Mouse (Mus musculus): ENCODE measurements around the gene Acot8. TPM values are rescaled to one million over a fixed set of nuclear protein-coding genes. Genes with fewer than 3 reads are reported as not detected.

Gene Acot8
- polyA plus RNA-seq, 1 experiment, result 102 TPM

DNA sequence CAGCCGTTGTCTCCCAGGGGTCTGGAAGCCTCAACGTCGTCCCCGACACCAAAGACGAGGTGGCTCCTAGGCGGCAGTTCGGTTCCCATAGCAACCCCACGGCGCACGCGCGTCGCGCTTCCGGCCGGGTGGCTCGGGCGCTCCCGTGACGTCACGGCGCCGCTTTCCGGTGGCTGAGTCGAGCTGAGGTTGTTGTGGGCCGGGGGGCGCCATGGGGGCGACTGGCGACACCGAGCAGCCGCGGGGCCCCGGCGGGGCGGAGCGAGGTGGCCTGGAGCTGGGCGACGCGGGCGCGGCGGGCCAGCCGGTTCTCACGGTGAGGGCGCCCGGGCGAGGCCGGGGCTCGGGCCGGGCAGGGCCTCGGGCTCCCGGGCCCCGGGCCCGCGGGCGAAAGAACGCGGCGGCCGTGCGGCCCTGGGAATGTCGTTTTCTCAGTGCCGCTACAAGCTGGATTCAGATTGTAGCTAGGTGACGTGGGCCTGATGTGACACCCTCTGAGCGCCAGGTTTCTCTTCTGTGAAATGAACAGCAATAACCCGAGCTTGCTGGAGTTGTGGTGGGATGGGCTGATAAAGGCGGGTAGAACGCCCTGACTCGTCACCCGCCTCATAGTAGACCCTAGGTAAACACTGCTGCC is 58.7 kb downstream of the Acot8 start, which contains the start of the genes Wfdc3 and Dnttip1:
Wfdc3 (minus strand) TSS at position 89 of the 637 bp plus-strand sequence.
Dnttip1 (plus strand) TSS at position 141 of the 637 bp plus-strand sequence.
- TF ChIP-seq POLR2A (IDR thresholded peaks at IDR 0.05; ENCODE audit: low read depth, low read length), result peak; percentile 52
- no peak for TF ChIP-seq CTCF (IDR thresholded peaks at IDR 0.05; ENCODE audit: extremely low read depth, insufficient read length, insufficient replicate concordance, low read depth, low read length)
- Histone ChIP-seq H3K4me3 (ENCODE audit: low read depth, low read length) (peak within 1 kb of the TSS; percentile 78), H3K27me3 (ENCODE audit: control insufficient read depth, insufficient read depth, low read length) (no peaks in the 10 kb centered on the region), H3K27ac (ENCODE audit: insufficient read depth, low read depth, low read length) (peak within 1 kb of the TSS; percentile 30; the same call in 1 of the 2 replicates), H3K36me3 (ENCODE audit: control insufficient read depth, insufficient read depth, low read length) (peaks cover 6% of the 10 kb centered on the region), H3K4me1 (ENCODE audit: control insufficient read depth, insufficient read depth, insufficient read length, low read length) (peaks cover 10% of the 10 kb centered on the region; the same call in 1 of the 2 replicates)
- WGBS, result under 1% methylated on average over 69 of the region's 70 CpGs

DNA sequence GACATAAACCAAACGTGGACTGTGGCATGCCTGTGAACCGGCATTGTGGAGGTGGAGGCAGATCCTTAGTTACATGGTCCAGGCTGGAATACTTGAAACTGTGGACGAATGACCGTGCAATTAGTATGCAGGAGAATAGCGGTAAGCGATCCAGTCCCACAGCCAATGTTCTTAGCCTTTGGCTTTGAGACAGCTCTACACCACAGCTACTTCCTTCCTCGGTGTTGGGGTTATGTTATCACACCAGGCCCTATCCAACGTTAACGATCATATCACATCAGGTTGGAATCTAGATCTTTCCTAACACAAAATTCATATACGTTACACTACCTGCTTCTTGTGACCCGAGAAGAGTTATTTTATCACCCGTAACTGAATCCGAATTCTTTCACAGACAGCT is 59.7 kb downstream of the Acot8 start:
- WGBS, result 51% methylated on average over 13 of the region's 13 CpGs
- no peak overlapping the region for H3K4me3 ChIP-seq (ENCODE audit: low read depth, low read length)
- H3K36me3 ChIP-seq (ENCODE audit: control insufficient read depth, insufficient read depth, low read length), result peaks cover 6% of the 10 kb centered on the region
- H3K4me1 ChIP-seq (ENCODE audit: control insufficient read depth, insufficient read depth, insufficient read length, low read length), result peaks cover 10% of the 10 kb centered on the region; the same call in 1 of the 2 replicates
- no peaks in the 10 kb centered on the region for H3K27me3 ChIP-seq (ENCODE audit: control insufficient read depth, insufficient read depth, low read length)
- no peak overlapping the region for H3K27ac ChIP-seq (ENCODE audit: insufficient read depth, low read depth, low read length)
- TF ChIP-seq POLR2A (IDR thresholded peaks at IDR 0.05; ENCODE audit: low read depth, low read length) (no peak), CTCF (IDR thresholded peaks at IDR 0.05; ENCODE audit: extremely low read depth, insufficient read length, insufficient replicate concordance, low read depth, low read length) (no peak)

Other genes with a start within 250 kb of the Acot8 start
- gene Wfdc2, start 242.5 kb downstream of the Acot8 start, polyA plus RNA-seq (2012; rRNA removed), result 3.2 and 40.1 TPM in 2 replicates
- not detected in 2 replicates for gene Spint3, start 231.4 kb downstream of the Acot8 start, polyA plus RNA-seq (2012; rRNA removed)
- not detected in 2 replicates for gene Wfdc6a, start 219.4 kb downstream of the Acot8 start, polyA plus RNA-seq (2012; rRNA removed)
- not detected in 2 replicates for gene Eppin, start 211.3 kb downstream of the Acot8 start, polyA plus RNA-seq (2012; rRNA removed)
- not detected in 2 replicates for gene Wfdc6b, start 191.4 kb downstream of the Acot8 start, polyA plus RNA-seq (2012; rRNA removed)
- 0.05 TPM in 1 of 2 replicates, not detected in the other for gene Wfdc8, start 191.3 kb downstream of the Acot8 start, polyA plus RNA-seq (2012; rRNA removed)
- gene Wfdc16, start 166.1 kb downstream of the Acot8 start, polyA plus RNA-seq (2012; rRNA removed), result not detected in 2 replicates
- gene Wfdc10, start 148.8 kb downstream of the Acot8 start, polyA plus RNA-seq (2012; rRNA removed), result 1.8 TPM in 1 of 2 replicates, not detected in the other
- not detected in 2 replicates for gene Wfdc9, start 148.3 kb downstream of the Acot8 start, polyA plus RNA-seq (2012; rRNA removed)
- gene Wfdc11, start 130.8 kb downstream of the Acot8 start, polyA plus RNA-seq (2012; rRNA removed), result not detected in 2 replicates
- not detected in 2 replicates for gene Wfdc13, start 119.8 kb downstream of the Acot8 start, polyA plus RNA-seq (2012; rRNA removed)
- not detected in 2 replicates for gene Spint4, start 106.4 kb downstream of the Acot8 start, polyA plus RNA-seq (2012; rRNA removed)
- gene Spint5, start 89.6 kb downstream of the Acot8 start, polyA plus RNA-seq (2012; rRNA removed), result not detected in 2 replicates
- 0.06 and 0.75 TPM in 2 replicates for gene Wfdc3, start 59.0 kb downstream of the Acot8 start, polyA plus RNA-seq (2012; rRNA removed)
- 20.9 and 37.8 TPM in 2 replicates for gene Dnttip1, start 58.9 kb downstream of the Acot8 start, polyA plus RNA-seq (2012; rRNA removed)
- 39.1 and 91.2 TPM in 2 replicates for gene Ube2c, start 35.0 kb downstream of the Acot8 start, polyA plus RNA-seq (2012; rRNA removed)
- not detected in 2 replicates for gene Tnnc2, start 24.9 kb downstream of the Acot8 start, polyA plus RNA-seq (2012; rRNA removed)
- gene Snx21, start 19.1 kb downstream of the Acot8 start, polyA plus RNA-seq (2012; rRNA removed), result 9.7 and 19.2 TPM in 2 replicates
- gene Zswim3, start 216 bp upstream of the Acot8 start, polyA plus RNA-seq (2012; rRNA removed), result 1.7 and 2.6 TPM in 2 replicates
- gene Zswim1, start 17.8 kb upstream of the Acot8 start, polyA plus RNA-seq (2012; rRNA removed), result 4.8 and 8.1 TPM in 2 replicates
- not detected in 2 replicates for gene Spata25, start 23.7 kb upstream of the Acot8 start, polyA plus RNA-seq (2012; rRNA removed)
- 156 and 235 TPM in 2 replicates for gene Ctsa, start 28.0 kb upstream of the Acot8 start, polyA plus RNA-seq (2012; rRNA removed)
- 1.7 and 3.1 TPM in 2 replicates for gene Neurl2, start 28.6 kb upstream of the Acot8 start, polyA plus RNA-seq (2012; rRNA removed)
- gene Pltp, start 52.8 kb upstream of the Acot8 start, polyA plus RNA-seq (2012; rRNA removed), result 20.9 and 34.2 TPM in 2 replicates
- gene Pcif1, start 74.4 kb upstream of the Acot8 start, polyA plus RNA-seq (2012; rRNA removed), result 22.8 and 30.3 TPM in 2 replicates
- gene Zfp335, start 106.9 kb upstream of the Acot8 start, polyA plus RNA-seq (2012; rRNA removed), result 19.1 and 34.1 TPM in 2 replicates
- 11.1 and 12.1 TPM in 2 replicates for gene Mmp9, start 135.9 kb upstream of the Acot8 start, polyA plus RNA-seq (2012; rRNA removed)
- 0.57 and 0.60 TPM in 2 replicates for gene Slc12a5, start 155.9 kb upstream of the Acot8 start, polyA plus RNA-seq (2012; rRNA removed)
- 8.6 and 16.5 TPM in 2 replicates for gene Ncoa5, start 230.0 kb upstream of the Acot8 start, polyA plus RNA-seq (2012; rRNA removed)